Mouse (Mus musculus) erythroblast, embryonic 14.5 days (primary cell): Measurements from ENCODE around the gene Dffa.

Source experiments
- GATA1 ChIP-seq: IDR thresholded peaks from 2 replicates; pipeline ENCODE4 v1.6.1; 2012; ENCODE audit warnings: low read length, inconsistent platforms, mixed read lengths
- TAL1 ChIP-seq: IDR thresholded peaks from 3 replicates; pipeline ENCODE4 v1.6.1; 2012; ENCODE audit warnings: low read length, inconsistent platforms, mixed read lengths

- TF ChIP-seq TAL1: no peak
- TF ChIP-seq GATA1: no peak
Observed at GRCm38 (mm10) chr4:149101456-149101855, 2.5 kb upstream of the Dffa start.
